Comparison of ENCODE assay signal across 8 mouse cellular contexts in the genomic region with DNA sequence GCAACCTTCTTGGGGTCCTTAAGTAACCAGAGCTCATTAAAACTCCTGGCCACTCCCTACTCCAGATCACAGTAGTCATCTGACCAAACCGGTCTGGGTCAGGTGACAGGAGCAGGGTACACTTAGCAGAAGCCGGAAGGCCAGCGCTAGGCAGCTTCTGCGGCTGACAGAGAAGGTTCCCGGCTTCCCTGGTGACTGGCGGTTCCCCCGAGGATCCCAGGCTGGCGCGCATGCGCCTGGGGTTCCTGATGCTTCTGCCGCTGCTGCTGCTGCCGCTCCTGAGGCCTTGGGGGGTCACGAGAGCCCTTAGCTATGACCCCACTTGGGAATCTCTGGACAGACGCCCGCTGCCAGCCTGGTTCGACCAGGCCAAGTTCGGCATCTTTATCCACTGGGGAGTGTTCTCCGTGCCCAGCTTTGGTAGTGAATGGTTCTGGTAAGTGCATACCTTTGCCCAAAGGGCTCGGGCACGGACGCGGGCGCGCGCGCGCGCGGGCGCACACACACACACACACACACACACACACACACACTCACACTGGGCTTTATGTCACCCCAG. TPM values are rescaled to one million over a fixed set of nuclear protein-coding genes. Genes with fewer than 3 reads are reported as not detected.
A peak's percentile ranks its signal among the peaks of the same experiment; 100 is the strongest.
DNase-seq lines count a peak whose midpoint lies in the region; ATAC-seq lines count a peak whose summit lies in the region.

No protein-coding gene starts in this region.

- peak; percentile 92 for ATAC-seq in hematopoietic stem cell, adult 5-6 weeks (replicated peaks in 1 of 2; ENCODE audit: insufficient read depth in 1 of 2, low FRiP score in 2 of 2, low TSS enrichment in 1 of 2, low read depth in 1 of 2, poor library complexity in 2 of 2, severe bottlenecking in 2 of 2)
- peak; percentile 97 for ATAC-seq in lung, embryonic 16.5 days (ENCODE audit: low read depth)

- peak overlapping the region; percentile 80 for H3K4me2 ChIP-seq in lung, embryonic 16.5 days (ENCODE audit: low read depth, low read length)

- no peaks in the 10 kb centered on the region for H3K36me3 ChIP-seq in lung, embryonic 16.5 days (ENCODE audit: control insufficient read depth, insufficient read depth, low read length)

- WGBS in lung, embryonic 16.5 days: under 1% methylated on average over 30 of the region's 30 CpGs

- H3K9ac ChIP-seq in lung, embryonic 16.5 days (ENCODE audit: low read length): peak overlapping the region; percentile 81

- peak; percentile 79 for DNase-seq in MEL-GATA-1-ER (ENCODE audit: extremely low read depth, low read depth)
- peak; percentile 82 for DNase-seq in cerebellum, adult 8-10 months
- peak; percentile 85 for DNase-seq in forelimb bud, embryonic 11.5 days (ENCODE audit: low read depth, low spot score)
- peak; percentile 64 for DNase-seq in layer of hippocampus, adult 9-10 months (ENCODE audit: low spot score)
- peak; percentile 54 for DNase-seq in ovary, postnatal 10 days (ENCODE audit: low spot score)
- DNase-seq in thymus, postnatal 10 days (ENCODE audit: low spot score in 2 of 2): peak; percentile 77 to 88

- no peaks in the 10 kb centered on the region for H3K27me3 ChIP-seq in lung, embryonic 16.5 days (ENCODE audit: control insufficient read depth, insufficient read depth, low read depth, low read length)

- H3K9me3 ChIP-seq in lung, embryonic 16.5 days (ENCODE audit: control insufficient read depth, low read length): no peaks in the 10 kb centered on the region

- H3K27ac ChIP-seq in lung, embryonic 16.5 days (ENCODE audit: low read length): peak overlapping the region; percentile 75

- peaks cover 3% of the 10 kb centered on the region; the same call in 1 of the 2 replicates for H3K4me1 ChIP-seq in lung, embryonic 16.5 days (replicated peaks; ENCODE audit: control insufficient read depth, insufficient read depth, low read length)

- H3K4me3 ChIP-seq in lung, embryonic 16.5 days (ENCODE audit: low read length): peak overlapping the region; percentile 77

RNA-seq across cellular contexts. Expression of a gene that starts 1.7 kb away (rescaled TPM):
- 52.5 and 62.3 TPM in 2 replicates for total RNA-seq in hematopoietic stem cell, adult 5-6 weeks (2017)
- 87.0 and 91.1 TPM in 2 replicates for polyA plus RNA-seq in lung, embryonic 16.5 days (2015; fragmentation: Nextera tagmentation; extraction: Ambion mirVana)

RNA-seq across cellular contexts. Expression of a gene that starts 26.8 kb away (rescaled TPM):
- 36.4 and 43.2 TPM in 2 replicates for total RNA-seq in hematopoietic stem cell, adult 5-6 weeks (2017)
- polyA plus RNA-seq in lung, embryonic 16.5 days (2015; fragmentation: Nextera tagmentation; extraction: Ambion mirVana): 19.7 and 22.3 TPM in 2 replicates

RNA-seq across cellular contexts. Expression of a gene that starts 51.7 kb away (rescaled TPM):
- total RNA-seq in hematopoietic stem cell, adult 5-6 weeks (2017): 2.6 and 4.0 TPM in 2 replicates
- polyA plus RNA-seq in lung, embryonic 16.5 days (2015; fragmentation: Nextera tagmentation; extraction: Ambion mirVana): 3.6 and 3.8 TPM in 2 replicates

RNA-seq across cellular contexts. Expression of a gene that starts 51.9 kb away (rescaled TPM):
- total RNA-seq in hematopoietic stem cell, adult 5-6 weeks (2017): 30.1 and 37.6 TPM in 2 replicates
- polyA plus RNA-seq in lung, embryonic 16.5 days (2015; fragmentation: Nextera tagmentation; extraction: Ambion mirVana): 24.8 and 25.5 TPM in 2 replicates

Comparison
In these comparisons a context has a peak if more than half of its experiments do, and no peak if none do; other contexts are left out.
1. Peak in every context shown above with its lines: DNase-seq, ATAC-seq, H3K4me3 ChIP-seq and H3K27ac ChIP-seq.